ENCODE assay signal across 14 mouse cellular contexts in the genomic region with DNA sequence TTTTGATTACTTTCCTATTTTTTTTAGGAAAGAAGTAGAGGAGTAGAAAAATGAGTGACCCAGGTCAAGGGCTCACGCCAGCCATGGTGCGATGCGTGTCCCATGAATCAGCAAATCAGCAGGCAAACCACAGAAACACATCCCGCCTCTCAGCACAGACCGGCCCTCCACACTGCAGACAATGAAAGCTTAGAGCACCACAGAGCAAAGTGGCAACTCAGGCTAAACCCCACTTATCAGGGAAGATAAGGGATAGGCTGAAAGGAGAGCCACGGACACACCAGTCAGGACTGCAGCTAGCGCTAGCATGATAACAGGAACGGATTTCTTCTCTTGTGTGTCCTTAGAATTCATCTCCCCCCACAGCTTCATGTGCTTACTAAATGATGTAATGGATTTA.
DNase-seq lines count a peak whose midpoint lies in the region; ATAC-seq and TF ChIP-seq lines count a peak whose summit lies in the region.
"Had no signal": no experiment of that assay in that cellular context is flagged by ENCODE, and none has a peak within 500 bp of the region (broad histone marks: within the 10 kb centered on the region; RNA-seq: fewer than 3 reads in every experiment).

No protein-coding gene starts in this region.

- intact Hi-C loops in left cerebral cortex, postnatal 25 days (cut with DNase I) = no loop called here

- peaks cover 4% of the 10 kb centered on the region; the same call in 1 of the 2 replicates for H3K4me1 ChIP-seq in cerebellum, adult 2 months (ENCODE audit: control insufficient read depth, insufficient read depth, low read length)
- H3K4me1 ChIP-seq in intestine, embryonic 14.5 days (replicated peaks; ENCODE audit: control insufficient read depth, insufficient read depth, low read length) = no peaks in the 10 kb centered on the region
- no peaks in the 10 kb centered on the region for H3K4me1 ChIP-seq in intestine, postnatal 0 days (replicated peaks; ENCODE audit: control insufficient read depth, insufficient read depth, low read length)
- H3K4me1 ChIP-seq in liver, embryonic 12.5 days = peaks cover 25% of the 10 kb centered on the region

- DNase-seq in cerebellum, adult 2 months = no peak
- no peak for DNase-seq in cerebellum, postnatal 36 days
- DNase-seq in intestine, embryonic 14.5 days (ENCODE audit: low spot score) = no peak
- DNase-seq in adrenal gland, postnatal 14 days = peak; percentile 7
- no peak for DNase-seq in left cerebral cortex, adult 9 months (ENCODE audit: low spot score in 2 of 2)
- no peak for DNase-seq in left cerebral cortex, postnatal 25 days (ENCODE audit: low spot score in 2 of 2)
- DNase-seq: B cell, adult 2 months; kidney, adult 8-10 months; thymus, adult 18-20 months had no signal

- no peak overlapping the region for H3K4me2 ChIP-seq in intestine, embryonic 14.5 days (ENCODE audit: low read length)
- no peak overlapping the region for H3K4me2 ChIP-seq in intestine, postnatal 0 days (replicated peaks; ENCODE audit: low read depth)
- no peak overlapping the region for H3K4me2 ChIP-seq in liver, embryonic 12.5 days

- peak overlapping the region; percentile 44; the same call in 1 of the 2 replicates for H3K27ac ChIP-seq in cerebellum, adult 2 months (ENCODE audit: insufficient read depth, low read length)
- H3K27ac ChIP-seq in intestine, embryonic 14.5 days (ENCODE audit: low read depth) = no peak overlapping the region
- no peak overlapping the region for H3K27ac ChIP-seq in intestine, postnatal 0 days (ENCODE audit: low read depth, low read length)
- no peak overlapping the region for H3K27ac ChIP-seq in liver, embryonic 12.5 days
- H3K27ac ChIP-seq: layer of hippocampus, adult 2 months; macrophage had no signal

- ATAC-seq in intestine, embryonic 14.5 days (replicated peaks; ENCODE audit: low FRiP score, low TSS enrichment, low read depth) = 0 out of 2 replicates have a peak, but pooled peaks have one; percentile 53
- no peak for ATAC-seq in intestine, postnatal 0 days
- 0 out of 2 replicates have a peak, but pooled peaks have one; percentile 31 for ATAC-seq in liver, embryonic 12.5 days

- WGBS in cerebellum, adult 2 months = 82% methylated on average over 8 of the region's 8 CpGs
- 33% methylated on average over 8 of the region's 8 CpGs for WGBS in intestine, embryonic 14.5 days
- 24% methylated on average over 8 of the region's 8 CpGs for WGBS in intestine, postnatal 0 days
- 5% methylated on average over 8 of the region's 8 CpGs for WGBS in liver, embryonic 12.5 days (ENCODE audit: insufficient replicate concordance)

- no peak for TF ChIP-seq CTCF in cerebellum, adult 2 months (IDR thresholded peaks at IDR 0.05; ENCODE audit: borderline replicate concordance, insufficient read depth, low read depth, low read length)
- no peak for TF ChIP-seq CTCF in intestine, postnatal 0 days (IDR thresholded peaks at IDR 0.05; ENCODE audit: low read depth)

- no peaks in the 10 kb centered on the region for H3K36me3 ChIP-seq in intestine, embryonic 14.5 days (ENCODE audit: control insufficient read depth, insufficient read depth, low read length)
- H3K36me3 ChIP-seq in intestine, postnatal 0 days (ENCODE audit: control insufficient read depth, insufficient read depth) = no peaks in the 10 kb centered on the region
- no peaks in the 10 kb centered on the region for H3K36me3 ChIP-seq in liver, embryonic 12.5 days
- H3K36me3 ChIP-seq: G1E had no signal

- H3K4me3 ChIP-seq in cerebellum, adult 2 months (replicated peaks; ENCODE audit: insufficient read depth, low read depth, low read length) = no peak overlapping the region
- no peak overlapping the region for H3K4me3 ChIP-seq in intestine, embryonic 14.5 days (ENCODE audit: low read depth, low read length)
- no peak overlapping the region for H3K4me3 ChIP-seq in intestine, postnatal 0 days (ENCODE audit: low read depth, low read length)
- H3K4me3 ChIP-seq in liver, embryonic 12.5 days = no peak overlapping the region
- H3K4me3 ChIP-seq: layer of hippocampus, adult 2 months had no signal

- no peak overlapping the region for H3K9ac ChIP-seq in intestine, embryonic 14.5 days (ENCODE audit: low read length)
- H3K9ac ChIP-seq in intestine, postnatal 0 days (ENCODE audit: low read depth, low read length) = no peak overlapping the region
- H3K9ac ChIP-seq in liver, embryonic 12.5 days = no peak overlapping the region

- H3K27me3 ChIP-seq in cerebellum, adult 2 months (ENCODE audit: control insufficient read depth, insufficient read depth, low read length) = no peaks in the 10 kb centered on the region
- no peaks in the 10 kb centered on the region for H3K27me3 ChIP-seq in intestine, embryonic 14.5 days (replicated peaks; ENCODE audit: control insufficient read depth, insufficient read depth, low read length)
- H3K27me3 ChIP-seq in intestine, postnatal 0 days (replicated peaks; ENCODE audit: control insufficient read depth, insufficient read depth, low read length) = no peaks in the 10 kb centered on the region
- H3K27me3 ChIP-seq in liver, embryonic 12.5 days (replicated peaks) = no peaks in the 10 kb centered on the region

- H3K9me3 ChIP-seq in intestine, embryonic 14.5 days (ENCODE audit: control insufficient read depth, low read length) = no peaks in the 10 kb centered on the region
- no peaks in the 10 kb centered on the region for H3K9me3 ChIP-seq in intestine, postnatal 0 days (ENCODE audit: control insufficient read depth)
- H3K9me3 ChIP-seq in liver, embryonic 12.5 days (replicated peaks) = no peaks in the 10 kb centered on the region
- H3K9me3 ChIP-seq: G1E had no signal

- no peak for TF ChIP-seq POLR2A in cerebellum, adult 2 months (IDR thresholded peaks at IDR 0.05; ENCODE audit: borderline replicate concordance, insufficient read depth, low read length)
